Mouse (Mus musculus) C2C12 (cell line): ENCODE results near the gene Kalrn.

Experiments used
- CEBPB ChIP-seq: IDR thresholded peaks from one replicate; pipeline ENCODE4 v1.6.1; 2011; ENCODE audit warnings: low read depth, mild to moderate bottlenecking, control low read depth, moderate library complexity
- CTCF ChIP-seq: IDR thresholded peaks from one replicate; pipeline ENCODE4 v1.5.1; 2011; ENCODE audit not compliant: control insufficient read depth, insufficient read depth, insufficient read length
- FOSL1 ChIP-seq: IDR thresholded peaks from one replicate; pipeline ENCODE4 v1.8.0; 2011; ENCODE audit warnings: mild to moderate bottlenecking, low read length; ENCODE audit not compliant: poor library complexity, insufficient read depth, severe bottlenecking
- MAX ChIP-seq: IDR thresholded peaks from one replicate; pipeline ENCODE4 v1.6.1; 2011; ENCODE audit warnings: mild to moderate bottlenecking, control low read depth
- MYOD1 ChIP-seq: IDR thresholded peaks from one replicate; pipeline ENCODE4 v1.6.1; 2011; ENCODE audit warnings: low read depth; ENCODE audit not compliant: control insufficient read depth, insufficient read length
- MYOG ChIP-seq: IDR thresholded peaks from one replicate; pipeline ENCODE4 v1.6.1; 2011; ENCODE audit not compliant: control insufficient read depth, insufficient read length; ENCODE audit errors: extremely low read depth
- USF1 ChIP-seq: IDR thresholded peaks from one replicate; pipeline ENCODE4 v1.6.1; 2011; ENCODE audit warnings: low read depth, mild to moderate bottlenecking, control low read depth, moderate library complexity

- TF ChIP-seq CTCF (no peak), MAX (no peak), FOSL1 (no peak), USF1 (no peak), CEBPB (no peak), MYOG (no peak), MYOD1 (no peak)
Measured at GRCm38 (mm10) chr16:34572406-34573150, 754 bp downstream of the Kalrn start.
